Mouse (Mus musculus): ENCODE measurements around the gene Cask. TPM values are rescaled to one million over a fixed set of nuclear protein-coding genes. Genes with fewer than 3 reads are reported as not detected.
"Not testable (repeated sequence)": the region's sequence is repeated elsewhere in the genome, so short reads cannot be mapped to it uniquely, and the experiment has no call there.

The Cask gene
- polyA plus RNA-seq, 1 experiment from 2014 or later, result 13.6 TPM

- WGBS, result 31% methylated on average over 22 of the region's 22 CpGs
- no peak for ATAC-seq (ENCODE audit: low FRiP score, low TSS enrichment)
Measured at GRCm38 (mm10) chrX:13845141-13845857, 5.9 kb downstream of the Cask start.

GRCm38 (mm10) chrX:13822792-13823191, 28.4 kb downstream of the Cask start:
- Histone ChIP-seq H3K4me1 (ENCODE audit: insufficient read depth, low read length) (no peaks in the 10 kb centered on the region), H3K27ac (ENCODE audit: low read length) (no peak overlapping the region), H3K9me3 (ENCODE audit: low read length) (no peaks in the 10 kb centered on the region), H3K4me3 (ENCODE audit: low read length) (no peak overlapping the region), H3K27me3 (ENCODE audit: insufficient read depth, low read length) (no peaks in the 10 kb centered on the region), H3K4me2 (replicated peaks; ENCODE audit: low read depth, low read length) (no peak overlapping the region), H3K9ac (replicated peaks; ENCODE audit: low read length) (no peak overlapping the region), H3K36me3 (ENCODE audit: insufficient read depth, low read length) (no peaks in the 10 kb centered on the region)
- 69% methylated on average over 1 of the region's 1 CpGs for WGBS
- no peak for ATAC-seq (ENCODE audit: low FRiP score, low TSS enrichment)

More at GRCm38 (mm10) chrX:13845141-13845857, 5.9 kb downstream of the Cask start:
- peak overlapping the region; percentile 85; the same call in 1 of the 2 replicates for H3K27ac ChIP-seq (ENCODE audit: low read length)
- no peaks in the 10 kb centered on the region for H3K36me3 ChIP-seq (ENCODE audit: insufficient read depth, low read length)
- no peaks in the 10 kb centered on the region for H3K27me3 ChIP-seq (ENCODE audit: insufficient read depth, low read length)
- peak overlapping the region; percentile 55 for H3K4me2 ChIP-seq (replicated peaks; ENCODE audit: low read depth, low read length)
- H3K9me3 ChIP-seq (ENCODE audit: low read length), result no peaks in the 10 kb centered on the region
- H3K4me1 ChIP-seq (ENCODE audit: insufficient read depth, low read length), result no peaks in the 10 kb centered on the region
- H3K9ac ChIP-seq (replicated peaks; ENCODE audit: low read length), result peak overlapping the region; percentile 84
- peak overlapping the region; percentile 68 for H3K4me3 ChIP-seq (ENCODE audit: low read length)

GRCm38 (mm10) chrX:13798754-13799153, 52.4 kb downstream of the Cask start:
- no peak overlapping the region for H3K4me3 ChIP-seq (ENCODE audit: low read length)
- ATAC-seq (ENCODE audit: low FRiP score, low TSS enrichment), result no peak
- 74% methylated on average over 2 of the region's 2 CpGs for WGBS
- no peaks in the 10 kb centered on the region for H3K4me1 ChIP-seq (ENCODE audit: insufficient read depth, low read length)
- no peaks in the 10 kb centered on the region for H3K36me3 ChIP-seq (ENCODE audit: insufficient read depth, low read length)
- H3K9me3 ChIP-seq (ENCODE audit: low read length), result no peaks in the 10 kb centered on the region
- no peak overlapping the region for H3K9ac ChIP-seq (replicated peaks; ENCODE audit: low read length)
- H3K27me3 ChIP-seq (ENCODE audit: insufficient read depth, low read length), result no peaks in the 10 kb centered on the region
- no peak overlapping the region for H3K4me2 ChIP-seq (replicated peaks; ENCODE audit: low read depth, low read length)
- H3K27ac ChIP-seq (ENCODE audit: low read length), result no peak overlapping the region

- H3K27ac ChIP-seq (ENCODE audit: low read length), result no peak overlapping the region
- ATAC-seq (ENCODE audit: low FRiP score, low TSS enrichment), result no peak
- no peak overlapping the region for H3K4me2 ChIP-seq (replicated peaks; ENCODE audit: low read depth, low read length)
- no peak overlapping the region for H3K9ac ChIP-seq (replicated peaks; ENCODE audit: low read length)
- no peaks in the 10 kb centered on the region for H3K4me1 ChIP-seq (ENCODE audit: insufficient read depth, low read length)
- 94% methylated on average over 1 of the region's 1 CpGs for WGBS
- H3K4me3 ChIP-seq (ENCODE audit: low read length), result no peak overlapping the region
- H3K36me3 ChIP-seq (ENCODE audit: insufficient read depth, low read length), result no peaks in the 10 kb centered on the region
- H3K27me3 ChIP-seq (ENCODE audit: insufficient read depth, low read length), result no peaks in the 10 kb centered on the region
- no peaks in the 10 kb centered on the region for H3K9me3 ChIP-seq (ENCODE audit: low read length)
Measured at GRCm38 (mm10) chrX:13765672-13766071, 85.5 kb downstream of the Cask start.

GRCm38 (mm10) chrX:13765024-13765423, 86.1 kb downstream of the Cask start:
- Histone ChIP-seq H3K9ac (replicated peaks; ENCODE audit: low read length) (no peak overlapping the region), H3K27ac (ENCODE audit: low read length) (no peak overlapping the region), H3K4me2 (replicated peaks; ENCODE audit: low read depth, low read length) (no peak overlapping the region), H3K4me3 (ENCODE audit: low read length) (no peak overlapping the region), H3K4me1 (ENCODE audit: insufficient read depth, low read length) (no peaks in the 10 kb centered on the region), H3K9me3 (ENCODE audit: low read length) (no peaks in the 10 kb centered on the region), H3K27me3 (ENCODE audit: insufficient read depth, low read length) (no peaks in the 10 kb centered on the region), H3K36me3 (ENCODE audit: insufficient read depth, low read length) (no peaks in the 10 kb centered on the region)
- ATAC-seq (ENCODE audit: low FRiP score, low TSS enrichment), result no peak
- 97% methylated on average over 1 of the region's 1 CpGs for WGBS

GRCm38 (mm10) chrX:13757279-13758005, 93.7 kb downstream of the Cask start:
- no peak for ATAC-seq (ENCODE audit: low FRiP score, low TSS enrichment)
- Histone ChIP-seq H3K9me3 (ENCODE audit: low read length) (no peaks in the 10 kb centered on the region), H3K27ac (ENCODE audit: low read length) (no peak overlapping the region), H3K4me1 (ENCODE audit: insufficient read depth, low read length) (no peaks in the 10 kb centered on the region), H3K27me3 (ENCODE audit: insufficient read depth, low read length) (no peaks in the 10 kb centered on the region), H3K4me2 (replicated peaks; ENCODE audit: low read depth, low read length) (no peak overlapping the region), H3K9ac (replicated peaks; ENCODE audit: low read length) (no peak overlapping the region), H3K36me3 (ENCODE audit: insufficient read depth, low read length) (no peaks in the 10 kb centered on the region), H3K4me3 (ENCODE audit: low read length) (no peak overlapping the region)
- WGBS, result 48% methylated on average over 3 of the region's 3 CpGs

GRCm38 (mm10) chrX:13741110-13741509, 110.1 kb downstream of the Cask start:
- no peak overlapping the region for H3K27ac ChIP-seq (ENCODE audit: low read length)
- H3K4me2 ChIP-seq (replicated peaks; ENCODE audit: low read depth, low read length), result no peak overlapping the region
- H3K4me3 ChIP-seq (ENCODE audit: low read length), result no peak overlapping the region
- WGBS, result 72% methylated on average over 2 of the region's 2 CpGs
- no peaks in the 10 kb centered on the region for H3K36me3 ChIP-seq (ENCODE audit: insufficient read depth, low read length)
- H3K27me3 ChIP-seq (ENCODE audit: insufficient read depth, low read length), result no peaks in the 10 kb centered on the region
- no peaks in the 10 kb centered on the region for H3K9me3 ChIP-seq (ENCODE audit: low read length)
- no peak overlapping the region for H3K9ac ChIP-seq (replicated peaks; ENCODE audit: low read length)
- H3K4me1 ChIP-seq (ENCODE audit: insufficient read depth, low read length), result no peaks in the 10 kb centered on the region
- ATAC-seq (ENCODE audit: low FRiP score, low TSS enrichment), result no peak

- not testable (repeated sequence) for H3K4me2 ChIP-seq (replicated peaks; ENCODE audit: low read depth, low read length); H3K27ac ChIP-seq (ENCODE audit: low read length); H3K9ac ChIP-seq (replicated peaks; ENCODE audit: low read length); ATAC-seq (ENCODE audit: low FRiP score, low TSS enrichment); H3K9me3 ChIP-seq (ENCODE audit: low read length); H3K36me3 ChIP-seq (ENCODE audit: insufficient read depth, low read length); H3K4me3 ChIP-seq (ENCODE audit: low read length); H3K4me1 ChIP-seq (ENCODE audit: insufficient read depth, low read length); H3K27me3 ChIP-seq (ENCODE audit: insufficient read depth, low read length)
Measured at GRCm38 (mm10) chrX:13730785-13731184, 120.4 kb downstream of the Cask start.

- H3K4me2 ChIP-seq (replicated peaks; ENCODE audit: low read depth, low read length), result no peak overlapping the region
- H3K9ac ChIP-seq (replicated peaks; ENCODE audit: low read length), result no peak overlapping the region
- WGBS, result 74% methylated on average over 1 of the region's 1 CpGs
- ATAC-seq (ENCODE audit: low FRiP score, low TSS enrichment), result no peak
- H3K9me3 ChIP-seq (ENCODE audit: low read length), result no peaks in the 10 kb centered on the region
- H3K4me1 ChIP-seq (ENCODE audit: insufficient read depth, low read length), result no peaks in the 10 kb centered on the region
- H3K4me3 ChIP-seq (ENCODE audit: low read length), result no peak overlapping the region
- H3K36me3 ChIP-seq (ENCODE audit: insufficient read depth, low read length), result no peaks in the 10 kb centered on the region
- H3K27ac ChIP-seq (ENCODE audit: low read length), result no peak overlapping the region
- no peaks in the 10 kb centered on the region for H3K27me3 ChIP-seq (ENCODE audit: insufficient read depth, low read length)
Measured at GRCm38 (mm10) chrX:13729835-13730480, 121.2 kb downstream of the Cask start.
